Mouse (Mus musculus) neural tube, embryonic 13.5 days (tissue): Measurements from ENCODE around the gene Rab24. TPM values are rescaled to one million over a fixed set of nuclear protein-coding genes. Genes with fewer than 3 reads are reported as not detected.

ENCODE experiments used
- ATAC-seq: fragments of 200-750 bp; cut with Nextera tagmentation; 2 replicates; pipeline ENCODE4 v1.8.0; 2017; ENCODE audit warnings: low read depth, mild to moderate bottlenecking, moderate TSS enrichment, moderate library complexity
- H3K27ac ChIP-seq: fragments of 300-500 bp; sonication (generic); replicated peaks from 2 replicates; pipeline ENCODE4 v1.5.1; 2015; ENCODE audit warnings: moderate library complexity, mild to moderate bottlenecking, inconsistent platforms
- H3K27me3 ChIP-seq: fragments of 300-500 bp; sonication (generic); 2 replicates; pipeline ENCODE4 v1.6.1; 2015; ENCODE audit warnings: mild to moderate bottlenecking, inconsistent platforms
- H3K36me3 ChIP-seq: fragments of 300-500 bp; sonication (generic); 2 replicates; pipeline ENCODE4 v1.6.1; 2015; ENCODE audit warnings: mild to moderate bottlenecking, inconsistent platforms
- H3K4me1 ChIP-seq: fragments of 300-500 bp; sonication (generic); replicated peaks from 2 replicates; pipeline ENCODE4 v1.6.1; 2015; ENCODE audit warnings: inconsistent platforms
- H3K4me2 ChIP-seq: fragments of 300-500 bp; sonication (generic); 2 replicates; pipeline ENCODE4 v1.6.1; 2015; ENCODE audit warnings: inconsistent platforms, mild to moderate bottlenecking, moderate library complexity
- H3K4me3 ChIP-seq: fragments of 300-500 bp; sonication (generic); 2 replicates; pipeline ENCODE4 v1.5.1; 2015; ENCODE audit warnings: mild to moderate bottlenecking, inconsistent platforms
- H3K9ac ChIP-seq: fragments of 300-500 bp; sonication (generic); 2 replicates; pipeline ENCODE4 v1.6.1; 2015; ENCODE audit warnings: moderate library complexity, mild to moderate bottlenecking, inconsistent platforms
- H3K9me3 ChIP-seq: fragments of 300-500 bp; sonication (generic); 2 replicates; pipeline ENCODE4 v1.6.1; 2016; ENCODE audit warnings: inconsistent platforms
- WGBS: fragments of 180-500 bp; shearing (Covaris S2); methylation state at CpG from one replicate; pipeline ENCODE4 v1.1.7; 2015; 5-methylcytosine and 5-hydroxymethylcytosine counted together
- polyA plus RNA-seq: library from polyadenylated mRNA; unstranded; fragments of >200 nt; fragmentation: Nextera tagmentation; extraction: Ambion mirVana; gene quantifications from 2 replicates; pipeline ENCODE4 v1.2.1, GENCODE M21; 2015

Gene Rab24
- polyA plus RNA-seq = 89.1 and 97.9 TPM in 2 replicates

DNA sequence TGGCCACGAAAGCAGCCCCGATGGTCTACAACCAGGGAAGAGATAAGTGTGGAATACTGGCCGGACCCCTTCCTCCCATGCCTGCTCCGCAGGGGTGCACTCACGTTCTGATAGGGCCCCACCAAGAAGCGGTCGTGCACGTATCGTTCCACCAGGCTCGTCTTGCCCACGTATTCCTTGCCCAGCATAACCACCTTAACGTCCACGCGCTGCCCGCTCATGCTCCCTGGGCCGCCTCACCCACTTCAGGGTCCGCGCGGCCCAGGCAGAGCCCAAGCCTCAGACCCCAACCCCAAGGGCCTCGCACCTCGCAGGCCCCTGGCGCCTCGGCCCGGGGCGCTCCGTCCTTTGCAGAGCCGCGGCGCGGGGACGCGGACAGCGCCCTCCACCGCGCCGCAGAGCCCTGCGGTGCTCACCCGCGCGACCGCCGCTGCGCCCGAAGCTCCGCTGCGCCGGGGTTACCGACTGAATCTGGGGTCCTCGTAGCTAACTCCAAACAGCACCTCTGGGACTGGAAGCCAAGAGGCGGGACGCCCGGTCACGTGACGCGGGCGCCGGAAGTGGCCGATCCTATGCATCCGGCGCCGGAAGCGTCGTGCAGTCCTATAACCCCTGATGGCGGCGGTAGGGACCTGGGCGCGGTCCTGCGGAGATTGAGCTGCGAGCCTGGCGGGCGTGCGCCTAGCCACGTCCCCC is at the start of gene Rab24:
Gene Rab24, minus strand, starts transcription at position 513 of the 696 bp plus-strand sequence.
- Histone ChIP-seq H3K9ac (peak within 1 kb of the TSS; percentile 96), H3K4me2 (peak within 1 kb of the TSS; percentile 91), H3K9me3 (no peaks in the 10 kb centered on the region), H3K27me3 (no peaks in the 10 kb centered on the region), H3K27ac (peak within 1 kb of the TSS; percentile 83), H3K4me3 (peak within 1 kb of the TSS; percentile 98), H3K4me1 (peaks cover 37% of the 10 kb centered on the region), H3K36me3 (peaks cover 66% of the 10 kb centered on the region)
- ATAC-seq = peak; percentile 93
- under 1% methylated on average over 73 of the region's 73 CpGs for WGBS

DNA sequence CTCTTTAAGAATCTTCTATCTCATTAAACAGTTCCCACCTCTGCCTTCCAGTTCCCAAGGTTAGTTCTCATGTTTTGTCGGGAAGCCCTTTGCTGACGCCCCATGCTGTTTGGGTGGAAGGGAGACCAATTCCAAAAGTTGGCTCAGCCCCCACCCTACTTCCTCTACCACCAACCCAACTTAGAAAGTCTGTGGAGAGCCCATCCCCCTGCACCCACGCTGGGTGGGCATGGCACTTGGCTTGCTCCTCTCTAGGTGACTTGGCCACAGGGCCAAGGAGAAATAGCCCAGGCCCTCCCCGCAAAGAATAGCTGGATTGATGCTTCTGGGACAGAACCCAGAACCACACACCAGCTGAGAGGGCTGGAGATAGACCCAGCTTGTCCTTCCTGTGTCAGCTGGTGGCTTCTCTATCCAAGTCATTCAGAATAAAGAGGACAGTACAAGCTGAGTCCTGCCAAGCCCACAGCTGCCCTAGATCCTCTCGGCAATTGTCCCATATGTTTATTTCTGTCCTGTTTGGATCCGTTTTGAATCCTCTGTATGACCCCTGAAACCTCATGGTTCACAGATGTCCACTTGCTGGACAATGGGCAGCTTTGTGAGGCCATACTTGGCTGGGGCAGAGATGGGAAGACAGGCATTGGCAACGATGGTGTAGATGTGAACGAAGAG is 49.4 kb upstream of the Rab24 start:
- Histone ChIP-seq H3K4me2 (no peak overlapping the region), H3K4me3 (no peak overlapping the region), H3K27ac (no peak overlapping the region), H3K9me3 (no peaks in the 10 kb centered on the region), H3K36me3 (no peaks in the 10 kb centered on the region), H3K4me1 (no peaks in the 10 kb centered on the region), H3K9ac (no peak overlapping the region), H3K27me3 (peaks cover 37% of the 10 kb centered on the region)
- no peak for ATAC-seq
- 67% methylated on average over 8 of the region's 8 CpGs for WGBS

DNA sequence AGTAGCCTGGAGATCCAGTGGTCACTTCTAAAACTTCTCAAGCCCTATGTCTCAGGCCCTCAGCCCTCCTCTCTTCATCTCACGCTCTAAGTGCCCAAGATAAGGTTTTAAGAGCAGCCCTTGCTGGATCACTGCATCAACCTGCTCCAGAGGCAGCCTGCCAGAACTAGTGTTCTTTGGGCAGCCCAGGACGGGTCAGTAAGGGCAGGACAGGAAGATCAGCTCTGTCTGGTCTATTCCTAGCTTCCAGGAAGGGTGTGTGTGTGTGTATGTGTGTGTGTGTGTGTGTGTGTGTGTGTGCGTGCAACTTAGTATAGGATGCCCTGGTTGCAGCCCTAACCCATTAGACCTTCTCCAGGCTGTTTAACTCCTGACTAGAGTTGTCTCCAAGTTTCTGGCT is 48.5 kb upstream of the Rab24 start:
- no peak overlapping the region for H3K27ac ChIP-seq
- no peaks in the 10 kb centered on the region for H3K4me1 ChIP-seq
- WGBS = 64% methylated on average over 3 of the region's 3 CpGs
- H3K36me3 ChIP-seq = no peaks in the 10 kb centered on the region
- H3K4me2 ChIP-seq = no peak overlapping the region
- H3K9me3 ChIP-seq = no peaks in the 10 kb centered on the region
- no peak for ATAC-seq
- peaks cover 33% of the 10 kb centered on the region for H3K27me3 ChIP-seq
- H3K9ac ChIP-seq = no peak overlapping the region
- no peak overlapping the region for H3K4me3 ChIP-seq

DNA sequence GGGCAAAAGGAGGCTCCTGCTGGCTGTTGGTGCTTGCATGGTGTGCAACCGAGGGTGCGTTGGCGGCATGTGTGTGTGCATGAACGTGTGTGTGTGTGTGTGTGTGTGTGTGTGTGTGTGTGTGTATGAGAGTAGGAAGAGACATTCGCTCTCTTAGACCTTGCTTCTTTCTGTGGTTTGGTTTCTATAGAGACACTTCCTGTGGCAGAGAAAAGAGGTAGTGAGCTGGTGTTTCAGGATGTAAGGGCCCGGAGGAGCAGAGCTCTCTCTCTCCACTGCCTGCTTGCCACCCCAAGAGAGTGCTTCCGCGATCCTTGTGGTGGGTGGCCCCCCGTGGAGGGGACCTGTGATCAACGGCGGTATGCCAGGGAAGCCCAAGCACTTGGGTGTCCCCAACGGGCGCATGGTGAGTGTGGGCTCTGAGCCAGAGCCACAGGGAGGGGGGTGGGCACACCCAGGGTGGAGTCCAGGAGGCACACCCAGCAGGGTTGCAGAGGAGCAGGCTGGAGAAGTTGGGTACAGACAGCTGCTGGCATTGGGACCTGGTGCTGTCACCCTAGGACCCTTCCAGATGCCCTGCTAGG is 47.9 kb upstream of the Rab24 start, which contains the start of gene Rgs14:
Gene Rgs14, plus strand, starts transcription at position 202 of the 584 bp plus-strand sequence.
- H3K4me3 ChIP-seq = no peak within 1 kb of the TSS
- no peak; the same call in 1 of the 2 replicates for ATAC-seq
- H3K36me3 ChIP-seq = no peaks in the 10 kb centered on the region
- no peak within 1 kb of the TSS for H3K27ac ChIP-seq
- peaks cover 29% of the 10 kb centered on the region for H3K27me3 ChIP-seq
- H3K4me2 ChIP-seq = 0 out of 2 replicates have a peak within 1 kb of the TSS, but pooled peaks have one; percentile 18
- no peaks in the 10 kb centered on the region for H3K4me1 ChIP-seq
- WGBS = 61% methylated on average over 13 of the region's 13 CpGs
- H3K9ac ChIP-seq = no peak within 1 kb of the TSS
- no peaks in the 10 kb centered on the region for H3K9me3 ChIP-seq

DNA sequence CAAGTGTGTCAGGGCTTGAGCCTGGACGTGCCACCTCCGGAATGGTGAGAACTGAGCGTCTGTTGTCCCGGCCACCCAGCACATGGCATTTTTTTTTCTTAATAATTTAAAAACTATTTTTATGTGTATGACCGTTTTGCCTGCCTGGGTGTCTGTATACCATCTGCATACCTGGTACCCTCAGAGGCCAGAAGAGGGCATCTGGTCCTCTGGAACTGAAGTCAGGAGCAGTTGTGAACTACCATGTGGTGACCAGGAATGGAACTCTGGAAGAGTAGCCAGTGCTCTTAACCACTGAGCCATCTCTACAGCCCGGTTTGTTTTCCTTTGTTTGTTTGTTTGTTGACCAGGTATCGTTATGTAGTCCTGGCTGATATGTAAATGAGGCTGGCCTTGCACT is 46.7 kb upstream of the Rab24 start:
- no peak overlapping the region for H3K4me3 ChIP-seq
- H3K36me3 ChIP-seq = no peaks in the 10 kb centered on the region
- H3K4me1 ChIP-seq = no peaks in the 10 kb centered on the region
- peaks cover 23% of the 10 kb centered on the region for H3K27me3 ChIP-seq
- no peak overlapping the region for H3K4me2 ChIP-seq
- ATAC-seq = no peak
- no peaks in the 10 kb centered on the region for H3K9me3 ChIP-seq
- H3K27ac ChIP-seq = no peak overlapping the region
- 85% methylated on average over 7 of the region's 7 CpGs for WGBS
- no peak overlapping the region for H3K9ac ChIP-seq

DNA sequence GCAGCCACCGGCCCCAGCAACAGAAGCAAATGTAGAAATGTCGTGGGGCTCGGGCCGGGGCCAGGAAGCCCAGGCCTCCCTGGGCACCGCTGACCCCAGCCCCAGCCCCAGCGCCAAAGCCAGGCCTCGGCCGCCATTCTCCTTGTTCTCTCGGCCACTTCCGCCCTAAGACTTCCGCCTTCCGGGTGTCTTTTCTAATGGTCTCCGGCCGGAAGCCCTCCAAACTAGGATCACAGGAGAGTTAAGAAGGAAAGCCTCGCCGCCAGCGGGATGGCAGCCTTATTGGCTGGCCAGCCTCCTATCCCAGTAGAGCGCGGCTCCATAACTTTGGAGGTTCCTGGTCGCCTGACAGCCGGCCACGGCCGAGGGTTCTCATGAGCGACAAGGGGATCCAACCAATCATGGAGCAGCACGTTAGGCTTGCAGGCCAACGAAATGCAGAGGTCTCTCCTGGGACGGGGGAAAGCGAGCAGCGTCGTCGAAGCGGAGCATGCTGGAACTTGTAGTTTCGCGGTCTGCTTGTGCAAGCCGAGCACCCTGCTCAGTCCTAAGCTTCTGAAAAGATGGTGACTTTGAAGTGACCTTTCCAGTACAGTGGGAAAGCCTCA is 40.8 kb upstream of the Rab24 start, which contains the start of gene Lman2:
Gene Lman2, minus strand, starts transcription at position 331 of the 608 bp plus-strand sequence.
- H3K36me3 ChIP-seq = peaks cover 29% of the 10 kb centered on the region
- ATAC-seq = peak; percentile 99
- peak within 1 kb of the TSS; percentile 95 for H3K4me3 ChIP-seq
- H3K4me1 ChIP-seq = peaks cover 36% of the 10 kb centered on the region
- peak within 1 kb of the TSS; percentile 96 for H3K4me2 ChIP-seq
- peaks cover 9% of the 10 kb centered on the region for H3K27me3 ChIP-seq
- H3K9me3 ChIP-seq = no peaks in the 10 kb centered on the region
- H3K27ac ChIP-seq = peak within 1 kb of the TSS; percentile 92
- peak within 1 kb of the TSS; percentile 95 for H3K9ac ChIP-seq
- WGBS = under 1% methylated on average over 35 of the region's 35 CpGs

DNA sequence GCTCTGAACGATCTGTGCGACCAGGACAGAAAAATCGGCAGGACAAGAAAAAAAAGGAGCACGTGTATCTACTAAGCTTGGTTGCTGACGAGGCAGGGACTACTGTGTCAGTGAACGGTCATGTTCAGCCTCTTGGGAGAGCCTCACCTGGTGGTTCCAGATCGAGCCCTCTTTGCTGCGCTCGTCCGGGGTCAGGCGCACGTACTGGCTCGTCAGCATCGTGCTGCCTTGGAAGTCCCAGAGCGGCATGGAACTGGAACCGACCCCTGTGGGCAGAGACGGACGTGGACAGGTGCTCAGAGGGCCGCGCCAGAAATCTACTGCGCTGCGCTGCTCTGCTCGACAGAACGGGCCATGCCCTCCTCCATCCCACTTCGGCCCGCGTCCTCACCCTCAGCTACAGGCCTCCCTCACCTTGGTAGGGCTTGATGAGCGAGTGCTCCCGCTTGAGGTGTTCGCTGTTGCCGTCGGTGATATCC is 40.3 kb upstream of the Rab24 start:
- peaks cover 34% of the 10 kb centered on the region for H3K36me3 ChIP-seq
- peak overlapping the region; percentile 95 for H3K4me3 ChIP-seq
- H3K27me3 ChIP-seq = peaks cover 8% of the 10 kb centered on the region
- peak overlapping the region; percentile 96 for H3K4me2 ChIP-seq
- WGBS = 1% methylated on average over 32 of the region's 32 CpGs
- H3K4me1 ChIP-seq = peaks cover 36% of the 10 kb centered on the region
- H3K9ac ChIP-seq = peak overlapping the region; percentile 95
- no peaks in the 10 kb centered on the region for H3K9me3 ChIP-seq
- H3K27ac ChIP-seq = peak overlapping the region; percentile 92
- ATAC-seq = peak; percentile 64

DNA sequence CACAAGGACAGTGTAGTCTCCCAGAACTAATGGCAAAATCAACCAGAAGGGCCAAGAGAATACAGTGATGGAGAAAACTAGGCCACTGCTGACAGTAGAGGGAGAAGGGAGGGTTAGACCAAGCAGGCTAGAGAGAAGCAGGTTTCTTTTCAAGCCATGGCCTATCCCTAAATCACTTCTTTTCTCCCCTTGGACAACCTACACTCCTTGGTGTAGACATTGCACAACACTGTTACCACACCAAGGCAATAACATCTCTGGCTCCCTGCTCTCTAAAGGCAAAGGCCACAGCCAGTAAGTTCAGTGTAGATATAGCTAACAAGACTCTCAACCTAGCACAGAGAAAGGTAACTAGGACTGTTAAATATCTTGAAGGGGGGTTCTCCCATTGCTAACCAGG is 39.4 kb upstream of the Rab24 start:
- Histone ChIP-seq H3K9ac (peak overlapping the region; percentile 14), H3K4me2 (peak overlapping the region; percentile 96), H3K27ac (no peak overlapping the region), H3K36me3 (peaks cover 41% of the 10 kb centered on the region), H3K27me3 (peaks cover 5% of the 10 kb centered on the region; the same call in 1 of the 2 replicates), H3K9me3 (no peaks in the 10 kb centered on the region), H3K4me1 (peaks cover 36% of the 10 kb centered on the region), H3K4me3 (peak overlapping the region; percentile 95)
- no peak for ATAC-seq

DNA sequence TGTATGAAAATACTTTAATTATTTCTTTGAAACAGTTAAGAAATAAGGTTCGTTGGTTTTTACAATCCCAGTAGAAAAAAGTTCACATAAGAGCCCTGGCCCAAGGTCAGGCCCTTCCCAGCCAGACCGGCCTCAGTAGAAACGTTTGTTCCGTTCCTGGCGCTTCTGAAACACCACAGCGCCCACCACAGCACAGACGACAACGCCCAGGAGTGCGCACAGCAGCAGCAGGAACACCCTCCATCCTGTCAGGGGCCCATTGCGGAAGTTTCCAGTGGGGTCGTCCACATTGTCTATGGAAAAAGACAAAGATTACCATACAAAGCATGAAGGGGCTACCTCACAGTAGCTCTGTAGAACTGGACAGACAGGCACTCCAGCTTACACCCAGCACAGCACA is 25.0 kb upstream of the Rab24 start:
- no peak for ATAC-seq
- Histone ChIP-seq H3K4me1 (no peaks in the 10 kb centered on the region), H3K27me3 (no peaks in the 10 kb centered on the region), H3K9ac (no peak overlapping the region), H3K36me3 (peaks cover 81% of the 10 kb centered on the region), H3K9me3 (no peaks in the 10 kb centered on the region), H3K27ac (no peak overlapping the region), H3K4me3 (no peak overlapping the region), H3K4me2 (no peak overlapping the region)
- 90% methylated on average over 11 of the region's 11 CpGs for WGBS

DNA sequence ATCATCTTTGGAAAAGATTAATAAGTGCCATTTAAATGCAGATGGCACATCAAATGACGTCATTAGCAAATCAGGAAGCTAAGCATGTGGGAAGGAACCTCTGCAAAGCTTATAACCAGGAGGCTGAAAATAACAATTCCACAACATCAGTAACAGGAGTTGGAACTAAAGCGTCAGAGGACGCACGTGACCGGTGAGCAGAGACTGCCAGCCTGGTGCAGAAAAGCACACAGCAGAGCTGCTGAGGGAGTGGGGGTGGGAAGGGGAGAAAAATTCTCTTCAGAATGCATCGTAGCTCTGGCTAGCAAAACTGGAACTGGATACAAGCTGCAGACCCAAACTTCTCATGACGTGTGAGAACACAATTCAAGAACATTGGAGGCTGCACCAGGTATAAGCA is 22.5 kb upstream of the Rab24 start:
- no peak for ATAC-seq
- Histone ChIP-seq H3K9me3 (no peaks in the 10 kb centered on the region), H3K36me3 (peaks cover 58% of the 10 kb centered on the region), H3K4me1 (no peaks in the 10 kb centered on the region), H3K4me2 (no peak overlapping the region), H3K27me3 (no peaks in the 10 kb centered on the region), H3K9ac (no peak overlapping the region), H3K27ac (no peak overlapping the region), H3K4me3 (no peak overlapping the region)
- 91% methylated on average over 7 of the region's 7 CpGs for WGBS

DNA sequence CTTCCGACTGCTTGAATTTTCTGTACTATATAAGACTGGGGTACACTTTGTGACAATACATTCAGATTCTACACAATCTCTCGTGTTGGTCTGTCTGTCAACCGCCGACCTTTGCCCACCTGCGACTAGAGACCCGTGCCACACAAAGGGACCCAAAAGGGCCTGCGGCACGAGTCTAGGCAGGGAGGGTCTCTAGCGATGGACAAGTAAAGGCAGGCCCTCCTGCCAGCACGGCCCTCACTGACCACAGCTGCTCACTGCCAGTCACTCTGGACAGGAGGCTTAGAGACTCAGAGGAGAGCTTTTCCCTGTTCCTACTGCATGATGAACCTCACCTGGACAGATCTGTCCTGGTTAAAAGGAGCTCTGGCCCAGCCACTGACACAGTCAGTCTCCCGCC is 20.7 kb upstream of the Rab24 start:
- Histone ChIP-seq H3K27me3 (no peaks in the 10 kb centered on the region), H3K9me3 (no peaks in the 10 kb centered on the region), H3K36me3 (peaks cover 41% of the 10 kb centered on the region), H3K4me1 (no peaks in the 10 kb centered on the region), H3K4me2 (no peak overlapping the region), H3K9ac (no peak overlapping the region), H3K4me3 (no peak overlapping the region), H3K27ac (no peak overlapping the region)
- WGBS = 51% methylated on average over 11 of the region's 11 CpGs
- ATAC-seq = no peak

DNA sequence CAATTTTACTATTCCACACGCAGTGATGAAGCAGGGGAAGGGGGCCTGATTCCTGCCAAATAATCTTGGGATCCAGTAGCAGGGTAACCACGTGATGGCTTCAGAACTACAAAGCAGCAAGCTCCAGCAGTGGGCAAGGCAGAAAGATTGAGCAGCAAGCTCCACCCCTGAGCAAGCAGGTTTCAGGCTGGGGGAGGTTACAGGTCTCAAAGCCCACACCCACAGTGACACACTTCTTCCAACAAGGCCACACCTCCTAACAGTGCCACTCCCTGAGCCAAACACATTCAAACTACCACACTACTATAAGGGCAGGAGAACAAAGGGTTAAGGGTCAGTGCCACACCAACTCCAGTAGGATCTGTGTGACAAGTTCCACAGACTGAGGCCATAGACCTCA is 17.5 kb upstream of the Rab24 start:
- no peak for ATAC-seq
- Histone ChIP-seq H3K36me3 (peaks cover 9% of the 10 kb centered on the region), H3K27ac (no peak overlapping the region), H3K4me1 (no peaks in the 10 kb centered on the region), H3K9me3 (no peaks in the 10 kb centered on the region), H3K27me3 (no peaks in the 10 kb centered on the region), H3K4me2 (no peak overlapping the region), H3K4me3 (no peak overlapping the region), H3K9ac (no peak overlapping the region)
- 35% methylated on average over 2 of the region's 2 CpGs for WGBS
